Mouse (Mus musculus) cerebellum, postnatal 36 days (tissue): ENCODE results near the gene Pax5.

Experiments
- DNase-seq, 2 experiments: peaks; one replicate each; pipeline ENCODE4 v3.0.0; 2021 to 2022; ENCODE audit warnings: mixed read lengths in 2 of 2

Gene Pax5

GRCm38 (mm10) chr4:44593091-44593490 lies 117.2 kb downstream of the Pax5 start:
- peak; percentile 26 to 35 for DNase-seq

GRCm38 (mm10) chr4:44582687-44583086 lies 127.6 kb downstream of the Pax5 start:
- no peak for DNase-seq

GRCm38 (mm10) chr4:44578591-44578990 lies 131.7 kb downstream of the Pax5 start:
- DNase-seq: no peak

GRCm38 (mm10) chr4:44577293-44577692 lies 133.0 kb downstream of the Pax5 start:
- peak; percentile 69 to 81 for DNase-seq

- DNase-seq: no peak
Observed at GRCm38 (mm10) chr4:44576786-44577185, 133.5 kb downstream of the Pax5 start.

GRCm38 (mm10) chr4:44573017-44573416 lies 137.3 kb downstream of the Pax5 start:
- DNase-seq: no peak

- DNase-seq: no peak
Observed at GRCm38 (mm10) chr4:44572373-44572772, 137.9 kb downstream of the Pax5 start.

GRCm38 (mm10) chr4:44569138-44569537 lies 141.1 kb downstream of the Pax5 start:
- no peak for DNase-seq

- DNase-seq: peak; percentile 77 to 86
Observed at GRCm38 (mm10) chr4:44568666-44569065, 141.6 kb downstream of the Pax5 start.

GRCm38 (mm10) chr4:44566401-44566800 lies 143.9 kb downstream of the Pax5 start:
- DNase-seq: no peak

GRCm38 (mm10) chr4:44565126-44566082 lies 144.9 kb downstream of the Pax5 start:
- no peak for DNase-seq

GRCm38 (mm10) chr4:44564602-44565001 lies 145.7 kb downstream of the Pax5 start:
- peak; percentile 81 to 84 for DNase-seq

GRCm38 (mm10) chr4:44560956-44561355 lies 149.3 kb downstream of the Pax5 start:
- no peak for DNase-seq

- no peak for DNase-seq
Observed at GRCm38 (mm10) chr4:44558564-44558955, 151.7 kb downstream of the Pax5 start.

- DNase-seq: peak; percentile 66 to 74
Observed at GRCm38 (mm10) chr4:44557815-44558563, 152.3 kb downstream of the Pax5 start.

GRCm38 (mm10) chr4:44556586-44557281 lies 153.6 kb downstream of the Pax5 start:
- peak; percentile 34 to 45 for DNase-seq

GRCm38 (mm10) chr4:44555576-44555975 lies 154.7 kb downstream of the Pax5 start:
- no peak for DNase-seq

GRCm38 (mm10) chr4:44551470-44551869 lies 158.8 kb downstream of the Pax5 start:
- no peak for DNase-seq

GRCm38 (mm10) chr4:44549029-44549428 lies 161.3 kb downstream of the Pax5 start:
- no peak for DNase-seq

- DNase-seq: no peak
Observed at GRCm38 (mm10) chr4:44545669-44546068, 164.6 kb downstream of the Pax5 start.

- no peak for DNase-seq
Observed at GRCm38 (mm10) chr4:44544495-44544894, 165.8 kb downstream of the Pax5 start.

GRCm38 (mm10) chr4:44543880-44544279 lies 166.4 kb downstream of the Pax5 start:
- no peak for DNase-seq

- DNase-seq: no peak
Observed at GRCm38 (mm10) chr4:44542101-44542500, 168.2 kb downstream of the Pax5 start.
